Mouse (Mus musculus): ENCODE measurements around the gene 1700001P01Rik. TPM values are rescaled to one million over a fixed set of nuclear protein-coding genes. Genes with fewer than 3 reads are reported as not detected.
A peak's percentile ranks its signal among the peaks of the same experiment; 100 is the strongest.
"Not testable (repeated sequence)": the region's sequence is repeated elsewhere in the genome, so short reads cannot be mapped to it uniquely, and the experiment has no call there.

Gene 1700001P01Rik
- total RNA-seq, 2 experiments from 2014 or later: 0.51 TPM; not detected in 1

GRCm38 (mm10) chr11:97744718-97745330, 30.9 kb downstream of the 1700001P01Rik start:
- peak; percentile 99 for DNase-seq

GRCm38 (mm10) chr11:97744063-97744717, 31.5 kb downstream of the 1700001P01Rik start, which contains the start of gene Pip4k2b:
Gene Pip4k2b, minus strand, starts transcription at chr11:97744704.
- peak; percentile 67 for DNase-seq

GRCm38 (mm10) chr11:97743423-97743822, 32.3 kb downstream of the 1700001P01Rik start:
- no peak for DNase-seq

GRCm38 (mm10) chr11:97742591-97742990, 33.1 kb downstream of the 1700001P01Rik start:
- DNase-seq: no peak

GRCm38 (mm10) chr11:97742157-97742556, 33.6 kb downstream of the 1700001P01Rik start:
- no peak for DNase-seq

GRCm38 (mm10) chr11:97740190-97740589, 35.5 kb downstream of the 1700001P01Rik start:
- peak; percentile 46 for DNase-seq

GRCm38 (mm10) chr11:97739155-97739554, 36.6 kb downstream of the 1700001P01Rik start:
- DNase-seq: no peak

- DNase-seq: no peak
Measured at GRCm38 (mm10) chr11:97738703-97739102, 37.0 kb downstream of the 1700001P01Rik start.

- DNase-seq: no peak
Measured at GRCm38 (mm10) chr11:97737600-97737999, 38.1 kb downstream of the 1700001P01Rik start.

- no peak for DNase-seq
Measured at GRCm38 (mm10) chr11:97736645-97737044, 39.1 kb downstream of the 1700001P01Rik start.

GRCm38 (mm10) chr11:97734810-97735209, 40.9 kb downstream of the 1700001P01Rik start:
- not testable (repeated sequence) for DNase-seq

- DNase-seq: no peak
Measured at GRCm38 (mm10) chr11:97733689-97734088, 42.0 kb downstream of the 1700001P01Rik start.

- DNase-seq: no peak
Measured at GRCm38 (mm10) chr11:97728730-97729129, 47.0 kb downstream of the 1700001P01Rik start.

GRCm38 (mm10) chr11:97728311-97728710, 47.4 kb downstream of the 1700001P01Rik start:
- DNase-seq: no peak

- DNase-seq: no peak
Measured at GRCm38 (mm10) chr11:97723709-97724108, 52.0 kb downstream of the 1700001P01Rik start.

Small RNA genes lying within 50 kb of the gene (microRNA-seq; reads per million reads assigned to microRNA genes)
- gene Mir8102: 3.2 reads per million

Other genes starting within 250 kb of the 1700001P01Rik start
- gene Srcin1, start 199.7 kb downstream of the 1700001P01Rik start, total RNA-seq (2021): 10 to 100 TPM in 1 of 2 experiments, 1 to 10 TPM in 1; 7.1 to 10.1 TPM
- gene Epop, start 146.2 kb downstream of the 1700001P01Rik start, total RNA-seq (2021): 1 to 10 TPM; 3.5 to 5.1 TPM
- gene Mllt6, start 112.5 kb downstream of the 1700001P01Rik start, total RNA-seq (2021): 10 to 100 TPM; 36.1 to 48.2 TPM
- 100 to 1,000 TPM; 260 to 277 TPM for gene Cisd3, start 90.1 kb downstream of the 1700001P01Rik start, total RNA-seq (2021)
- gene Pcgf2, start 75.4 kb downstream of the 1700001P01Rik start, total RNA-seq (2021): 10 to 100 TPM; 29.7 to 41.0 TPM
- gene Psmb3, start 72.5 kb downstream of the 1700001P01Rik start, total RNA-seq (2021): 100 to 1,000 TPM; 231 to 234 TPM
- 10 to 100 TPM; 27.3 to 33.3 TPM for gene Pip4k2b, start 31.2 kb downstream of the 1700001P01Rik start, total RNA-seq (2021)
- gene Cwc25, start 9.4 kb downstream of the 1700001P01Rik start, total RNA-seq (2021): 10 to 100 TPM; 19.9 to 20.0 TPM
- gene Rpl23, start 6.5 kb upstream of the 1700001P01Rik start, total RNA-seq (2021): 100 to 1,000 TPM; 958 to 975 TPM
- 100 to 1,000 TPM; 107 to 122 TPM for gene Lasp1, start 23.1 kb upstream of the 1700001P01Rik start, total RNA-seq (2021)
- gene B230217C12Rik, start 64.9 kb upstream of the 1700001P01Rik start, total RNA-seq (2021): 1 to 10 TPM; 2.0 to 3.1 TPM
- gene Fbxo47, start 108.2 kb upstream of the 1700001P01Rik start, total RNA-seq (2021): 1 to 10 TPM in 1 of 2 experiments, under 1 TPM in 1; 0.69 to 1.3 TPM
- 1 to 10 TPM; 3.4 to 7.2 TPM for gene Plxdc1, start 210.5 kb upstream of the 1700001P01Rik start, total RNA-seq (2021)
- 1 to 10 TPM; 3.1 to 3.8 TPM for gene Arl5c, start 220.3 kb upstream of the 1700001P01Rik start, total RNA-seq (2021)
- 10 to 100 TPM; 11.7 to 29.3 TPM for gene Cacnb1, start 247.1 kb upstream of the 1700001P01Rik start, total RNA-seq (2021)

Data from adrenal gland, postnatal 10 days (tissue).